ENCODE assay signal across 14 mouse cellular contexts in genomic region chr8:127583429-127583828, GRCm38 (mm10).
"Had no signal": no experiment of that assay in that cellular context is flagged by ENCODE, and none has a peak within 500 bp of the region (broad histone marks: within the 10 kb centered on the region; RNA-seq: fewer than 3 reads in every experiment).

No protein-coding gene starts in this region.

- DNase-seq: kidney, adult 8-10 months; kidney, postnatal 4 days; left cerebral cortex, postnatal 4 days; lung, adult 18-20 months; midbrain, embryonic 14.5 days; right cerebral cortex, adult 18-20 months; right cerebral cortex, postnatal 25 days; thymus, postnatal 36 days had no signal

- H3K9ac ChIP-seq: limb, embryonic 13.5 days; liver, embryonic 14.5 days; neural tube, embryonic 15.5 days had no signal

- H3K36me3 ChIP-seq: limb, embryonic 13.5 days; midbrain, embryonic 10.5 days; neural tube, embryonic 15.5 days had no signal

- H3K4me3 ChIP-seq: limb, embryonic 13.5 days; midbrain, embryonic 10.5 days; myocyte; neural tube, embryonic 15.5 days had no signal

- H3K27ac ChIP-seq: limb, embryonic 13.5 days; liver, embryonic 14.5 days; midbrain, embryonic 10.5 days; neural tube, embryonic 15.5 days had no signal

- H3K9me3 ChIP-seq: limb, embryonic 13.5 days; midbrain, embryonic 10.5 days; neural tube, embryonic 15.5 days had no signal

- ATAC-seq: intestine, postnatal 0 days had no signal

- H3K27me3 ChIP-seq: limb, embryonic 13.5 days; neural tube, embryonic 15.5 days had no signal

- H3K4me2 ChIP-seq: limb, embryonic 13.5 days; neural tube, embryonic 15.5 days had no signal
